Mouse (Mus musculus): ENCODE results near the gene Hivep1.

DNA sequence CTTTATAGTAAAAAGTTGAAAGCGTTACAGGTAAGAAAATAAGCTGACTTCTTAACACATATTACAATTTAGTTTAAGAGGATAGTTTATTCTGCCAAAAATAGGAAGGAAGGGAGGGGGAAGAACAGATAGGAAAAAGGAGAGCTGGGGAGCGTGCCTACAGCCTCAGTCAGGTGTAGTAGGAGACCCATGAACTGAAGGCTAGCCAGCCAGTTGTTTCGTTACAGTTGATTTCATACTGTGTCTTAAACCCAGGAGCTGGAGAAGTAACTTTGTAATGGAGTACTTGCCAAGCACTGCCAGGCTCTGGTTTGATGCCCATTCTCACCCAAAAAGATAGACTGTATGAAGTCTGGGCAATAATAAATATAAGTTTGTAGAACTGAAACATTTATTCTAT, 52.5 kb downstream of the Hivep1 start:
- TF ChIP-seq GATA1 (IDR thresholded peaks at IDR 0.05; ENCODE audit: borderline replicate concordance, low read length) (no peak), FLI1 (IDR thresholded peaks at IDR 0.05; ENCODE audit: low read length) (no peak)

Data from megakaryocyte, embryonic 14.5 days (primary cell).